Mouse (Mus musculus): ENCODE measurements around the gene 5830411N06Rik. TPM values are rescaled to one million over a fixed set of nuclear protein-coding genes. Genes with fewer than 3 reads are reported as not detected.

Gene 5830411N06Rik
- polyA plus RNA-seq, 1 experiment = 0.28 TPM

DNA sequence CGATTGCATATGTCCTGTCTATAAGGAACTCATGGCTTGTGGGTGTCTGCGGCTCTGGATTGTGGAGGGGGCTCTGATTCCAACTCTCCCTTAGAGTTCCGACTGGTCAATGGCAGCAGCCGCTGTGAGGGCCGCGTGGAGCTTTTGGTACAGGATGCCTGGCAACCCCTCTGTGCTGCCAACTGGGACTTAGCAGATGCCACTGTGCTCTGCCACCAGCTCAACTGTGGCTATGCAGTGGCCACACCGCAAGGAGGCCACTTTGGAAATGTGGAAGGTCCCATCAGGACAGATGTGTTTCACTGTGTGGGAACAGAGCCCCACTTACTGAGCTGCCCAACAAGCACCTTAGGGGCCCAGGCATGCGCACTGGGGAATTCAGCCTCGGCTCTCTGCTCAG, 48.7 kb downstream of the 5830411N06Rik start:
- no peaks in the 10 kb centered on the region for H3K36me3 ChIP-seq (ENCODE audit: control insufficient read depth, insufficient read depth, low read length)
- H3K4me3 ChIP-seq (ENCODE audit: low read depth, low read length) = no peak overlapping the region
- no peak overlapping the region for H3K27ac ChIP-seq (ENCODE audit: insufficient read depth, low read depth, low read length)
- H3K27me3 ChIP-seq (ENCODE audit: control insufficient read depth, insufficient read depth, low read length) = no peaks in the 10 kb centered on the region
- TF ChIP-seq POLR2A (IDR thresholded peaks at IDR 0.05; ENCODE audit: low read depth, low read length) (no peak), CTCF (IDR thresholded peaks at IDR 0.05; ENCODE audit: extremely low read depth, insufficient read length, insufficient replicate concordance, low read depth, low read length) (no peak)
- no peaks in the 10 kb centered on the region for H3K4me1 ChIP-seq (ENCODE audit: control insufficient read depth, insufficient read depth, insufficient read length, low read length)
- 80% methylated on average over 9 of the region's 9 CpGs for WGBS

DNA sequence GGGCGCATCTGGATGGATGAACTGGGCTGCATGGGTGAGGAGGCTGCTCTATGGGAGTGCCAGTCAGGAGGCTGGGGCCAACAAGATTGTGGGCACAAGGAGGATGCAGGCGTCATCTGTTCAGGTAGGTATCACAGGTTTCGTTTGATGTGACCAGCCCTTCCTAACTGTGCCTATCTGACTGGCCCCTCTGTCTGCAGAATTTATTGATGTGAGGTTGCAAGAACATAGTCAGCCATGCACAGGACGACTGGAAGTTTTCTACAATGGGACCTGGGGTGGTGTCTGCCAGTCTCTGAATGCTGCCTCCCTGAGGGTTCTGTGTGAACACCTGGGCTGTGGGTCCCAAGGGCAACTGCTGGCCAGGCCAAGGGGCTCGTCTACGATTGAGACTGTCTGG, 49.8 kb downstream of the 5830411N06Rik start:
- Histone ChIP-seq H3K36me3 (ENCODE audit: control insufficient read depth, insufficient read depth, low read length) (no peaks in the 10 kb centered on the region), H3K4me3 (ENCODE audit: low read depth, low read length) (no peak overlapping the region), H3K27me3 (ENCODE audit: control insufficient read depth, insufficient read depth, low read length) (no peaks in the 10 kb centered on the region), H3K4me1 (ENCODE audit: control insufficient read depth, insufficient read depth, insufficient read length, low read length) (no peaks in the 10 kb centered on the region), H3K27ac (ENCODE audit: insufficient read depth, low read depth, low read length) (no peak overlapping the region)
- WGBS = 63% methylated on average over 6 of the region's 6 CpGs
- TF ChIP-seq POLR2A (IDR thresholded peaks at IDR 0.05; ENCODE audit: low read depth, low read length) (no peak), CTCF (IDR thresholded peaks at IDR 0.05; ENCODE audit: extremely low read depth, insufficient read length, insufficient replicate concordance, low read depth, low read length) (no peak)

DNA sequence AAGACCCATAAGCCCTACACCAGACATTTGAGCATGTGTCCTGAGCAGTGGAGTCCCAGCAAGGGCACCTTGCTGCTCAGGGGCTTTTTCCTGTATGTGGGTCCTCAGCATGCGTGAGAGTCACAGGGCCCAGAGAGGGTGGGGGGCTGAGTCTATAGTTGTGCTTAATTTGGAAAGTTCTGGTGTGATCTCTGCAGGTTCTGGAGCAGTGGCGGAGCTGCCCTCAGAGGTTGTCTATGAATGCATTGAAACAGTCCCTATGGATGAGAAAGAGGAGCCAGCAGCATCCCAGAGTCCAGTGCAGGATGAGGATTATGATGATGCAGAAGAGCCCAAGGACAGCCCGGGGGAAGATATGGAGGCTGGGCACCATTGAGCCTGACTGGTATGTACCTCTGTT, 52.3 kb downstream of the 5830411N06Rik start:
- WGBS = 86% methylated on average over 3 of the region's 3 CpGs
- no peaks in the 10 kb centered on the region for H3K4me1 ChIP-seq (ENCODE audit: control insufficient read depth, insufficient read depth, insufficient read length, low read length)
- H3K27me3 ChIP-seq (ENCODE audit: control insufficient read depth, insufficient read depth, low read length) = no peaks in the 10 kb centered on the region
- TF ChIP-seq CTCF (IDR thresholded peaks at IDR 0.05; ENCODE audit: extremely low read depth, insufficient read length, insufficient replicate concordance, low read depth, low read length) = no peak
- no peak for TF ChIP-seq POLR2A (IDR thresholded peaks at IDR 0.05; ENCODE audit: low read depth, low read length)
- no peak overlapping the region for H3K4me3 ChIP-seq (ENCODE audit: low read depth, low read length)
- H3K36me3 ChIP-seq (ENCODE audit: control insufficient read depth, insufficient read depth, low read length) = no peaks in the 10 kb centered on the region
- H3K27ac ChIP-seq (ENCODE audit: insufficient read depth, low read depth, low read length) = no peak overlapping the region

DNA sequence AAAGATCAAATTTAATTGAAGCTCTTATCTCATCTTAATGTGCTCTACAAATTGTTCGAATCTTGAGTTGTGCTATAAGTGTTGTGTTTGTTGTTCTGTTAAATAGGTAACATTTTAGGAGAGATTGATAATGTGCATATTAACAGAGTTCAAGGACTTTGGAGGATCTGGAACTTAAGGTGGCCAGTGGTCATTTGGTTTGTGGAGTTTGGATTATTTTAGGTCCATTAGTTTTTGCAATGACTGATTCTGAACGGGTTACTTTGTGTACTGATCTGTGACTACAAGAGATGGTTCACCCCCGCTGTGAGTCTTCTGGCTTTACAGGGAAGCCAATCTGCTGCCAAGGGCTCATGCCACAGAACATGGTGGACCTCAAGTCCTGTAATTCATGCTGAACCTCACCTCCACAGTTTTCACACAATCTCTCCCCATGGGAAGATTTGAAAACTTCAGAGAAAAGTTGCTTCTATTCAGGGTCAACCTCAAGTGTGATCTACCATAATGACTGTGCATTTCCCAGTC, 72.8 kb downstream of the 5830411N06Rik start:
- no peak overlapping the region for H3K4me3 ChIP-seq (ENCODE audit: low read depth, low read length)
- TF ChIP-seq POLR2A (IDR thresholded peaks at IDR 0.05; ENCODE audit: low read depth, low read length) (no peak), CTCF (IDR thresholded peaks at IDR 0.05; ENCODE audit: extremely low read depth, insufficient read length, insufficient replicate concordance, low read depth, low read length) (no peak)
- no peaks in the 10 kb centered on the region for H3K27me3 ChIP-seq (ENCODE audit: control insufficient read depth, insufficient read depth, low read length)
- no peak overlapping the region for H3K27ac ChIP-seq (ENCODE audit: insufficient read depth, low read depth, low read length)
- WGBS = 76% methylated on average over 3 of the region's 3 CpGs
- H3K4me1 ChIP-seq (ENCODE audit: control insufficient read depth, insufficient read depth, insufficient read length, low read length) = no peaks in the 10 kb centered on the region
- H3K36me3 ChIP-seq (ENCODE audit: control insufficient read depth, insufficient read depth, low read length) = no peaks in the 10 kb centered on the region

DNA sequence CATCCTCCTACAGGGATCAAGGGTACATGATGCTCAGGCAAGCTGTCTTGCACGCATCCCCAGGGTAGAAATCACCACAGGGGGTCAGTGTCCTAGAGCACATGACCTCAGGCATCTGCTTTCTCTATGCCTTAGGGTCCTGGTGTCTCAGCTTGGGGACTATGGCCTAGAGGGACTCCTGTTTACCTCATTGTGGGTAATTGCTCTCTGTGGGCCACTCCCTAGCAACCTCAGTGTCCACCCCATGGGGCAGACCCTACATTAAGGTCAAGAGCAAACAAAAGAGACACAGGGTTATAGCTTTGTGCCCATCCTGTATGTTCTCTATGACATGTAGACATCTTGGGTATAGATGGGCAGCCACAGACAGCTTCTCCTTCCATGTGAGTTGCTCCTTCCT, 73.5 kb downstream of the 5830411N06Rik start, which contains the start of gene Olfr525:
Gene Olfr525 (plus strand): TSS at position 301 of the 400 bp plus-strand sequence.
- 47% methylated on average over 1 of the region's 1 CpGs for WGBS
- no peak for TF ChIP-seq POLR2A (IDR thresholded peaks at IDR 0.05; ENCODE audit: low read depth, low read length)
- no peak for TF ChIP-seq CTCF (IDR thresholded peaks at IDR 0.05; ENCODE audit: extremely low read depth, insufficient read length, insufficient replicate concordance, low read depth, low read length)
- H3K36me3 ChIP-seq (ENCODE audit: control insufficient read depth, insufficient read depth, low read length) = no peaks in the 10 kb centered on the region
- H3K4me3 ChIP-seq (ENCODE audit: low read depth, low read length) = no peak within 1 kb of the TSS
- H3K27me3 ChIP-seq (ENCODE audit: control insufficient read depth, insufficient read depth, low read length) = no peaks in the 10 kb centered on the region
- no peak within 1 kb of the TSS for H3K27ac ChIP-seq (ENCODE audit: insufficient read depth, low read depth, low read length)
- no peaks in the 10 kb centered on the region for H3K4me1 ChIP-seq (ENCODE audit: control insufficient read depth, insufficient read depth, insufficient read length, low read length)

DNA sequence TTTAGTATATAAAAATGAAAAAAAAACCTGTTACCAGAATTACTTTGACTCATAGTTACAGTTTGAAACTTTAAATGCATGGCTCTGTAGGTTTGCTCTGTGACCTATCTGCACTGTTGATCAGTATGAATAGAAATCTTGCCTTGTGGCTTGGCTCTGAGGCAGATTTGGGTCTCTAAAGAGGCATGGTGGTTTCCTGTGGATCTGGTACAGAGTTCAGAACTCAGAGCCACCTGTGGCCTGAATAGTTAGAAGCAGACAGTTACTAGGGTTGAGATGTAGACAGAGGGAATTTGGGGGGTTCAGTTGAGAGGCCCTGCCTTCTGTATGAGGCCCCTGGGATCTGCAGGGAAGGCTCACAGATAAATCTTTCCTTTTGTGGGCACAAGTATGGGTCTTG, 74.1 kb downstream of the 5830411N06Rik start:
- Histone ChIP-seq H3K4me3 (ENCODE audit: low read depth, low read length) (no peak overlapping the region), H3K27me3 (ENCODE audit: control insufficient read depth, insufficient read depth, low read length) (no peaks in the 10 kb centered on the region), H3K27ac (ENCODE audit: insufficient read depth, low read depth, low read length) (no peak overlapping the region), H3K4me1 (ENCODE audit: control insufficient read depth, insufficient read depth, insufficient read length, low read length) (no peaks in the 10 kb centered on the region), H3K36me3 (ENCODE audit: control insufficient read depth, insufficient read depth, low read length) (no peaks in the 10 kb centered on the region)
- no peak for TF ChIP-seq CTCF (IDR thresholded peaks at IDR 0.05; ENCODE audit: extremely low read depth, insufficient read length, insufficient replicate concordance, low read depth, low read length)
- no peak for TF ChIP-seq POLR2A (IDR thresholded peaks at IDR 0.05; ENCODE audit: low read depth, low read length)

DNA sequence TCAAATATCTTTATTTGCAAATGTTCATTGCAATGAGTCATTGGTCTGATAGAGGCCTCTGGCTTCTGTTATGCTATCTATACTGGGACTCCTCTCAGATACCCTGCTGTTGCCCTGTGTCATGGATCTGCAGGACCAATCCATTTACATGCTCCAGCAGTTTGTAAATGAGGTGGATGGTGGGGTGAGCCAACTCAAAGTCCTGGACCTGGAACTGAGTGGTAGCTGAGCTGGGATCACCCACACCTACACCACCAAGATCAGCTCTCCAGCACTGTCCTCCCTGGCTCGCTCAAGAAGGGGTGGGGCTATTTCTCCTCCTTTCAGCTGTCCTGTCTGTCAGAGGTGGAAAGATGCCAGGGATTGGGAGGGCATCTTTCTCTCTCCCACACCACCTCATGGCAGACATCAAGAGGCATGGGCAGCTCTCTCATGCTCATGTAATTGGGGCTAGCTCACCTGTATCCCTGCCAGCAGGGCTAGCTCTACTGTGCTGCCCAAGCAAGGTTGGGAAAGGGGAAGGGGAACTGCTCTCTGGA, 82.8 kb downstream of the 5830411N06Rik start:
- WGBS = 28% methylated on average over 1 of the region's 1 CpGs
- Histone ChIP-seq H3K27ac (ENCODE audit: insufficient read depth, low read depth, low read length) (no peak overlapping the region), H3K4me1 (ENCODE audit: control insufficient read depth, insufficient read depth, insufficient read length, low read length) (no peaks in the 10 kb centered on the region), H3K36me3 (ENCODE audit: control insufficient read depth, insufficient read depth, low read length) (no peaks in the 10 kb centered on the region), H3K4me3 (ENCODE audit: low read depth, low read length) (no peak overlapping the region), H3K27me3 (ENCODE audit: control insufficient read depth, insufficient read depth, low read length) (no peaks in the 10 kb centered on the region)
- TF ChIP-seq POLR2A (IDR thresholded peaks at IDR 0.05; ENCODE audit: low read depth, low read length) (no peak), CTCF (IDR thresholded peaks at IDR 0.05; ENCODE audit: extremely low read depth, insufficient read length, insufficient replicate concordance, low read depth, low read length) (no peak)
